Mouse (Mus musculus) neural tube, embryonic 14.5 days (tissue): ENCODE measurements around the gene Mdk. TPM values are rescaled to one million over a fixed set of nuclear protein-coding genes. Genes with fewer than 3 reads are reported as not detected.
A peak's percentile ranks its signal among the peaks of the same experiment; 100 is the strongest.

Source experiments
- ATAC-seq: fragments of 200-750 bp; cut with Nextera tagmentation; 2 replicates; pipeline ENCODE4 v1.8.0; 2017; ENCODE audit warnings: low read depth, mild to moderate bottlenecking, moderate TSS enrichment, moderate library complexity
- H3K27ac ChIP-seq: fragments of 300-500 bp; sonication (generic); 2 replicates; pipeline ENCODE4 v1.5.1; 2014; ENCODE audit warnings: low read depth, mild to moderate bottlenecking, control low read depth, low read length, moderate library complexity, mixed read lengths
- H3K27me3 ChIP-seq: fragments of 300-500 bp; sonication (generic); 2 replicates; pipeline ENCODE4 v1.6.1; 2014; ENCODE audit warnings: low read length; ENCODE audit not compliant: control insufficient read depth, insufficient read depth
- H3K36me3 ChIP-seq: fragments of 300-500 bp; sonication (generic); 2 replicates; pipeline ENCODE4 v1.6.1; 2014; ENCODE audit warnings: low read length, mixed read lengths; ENCODE audit not compliant: control insufficient read depth, insufficient read depth
- H3K4me1 ChIP-seq: fragments of 300-500 bp; sonication (generic); 2 replicates; pipeline ENCODE4 v1.6.1; 2014; ENCODE audit warnings: low read length; ENCODE audit not compliant: control insufficient read depth, insufficient read depth
- H3K4me2 ChIP-seq: fragments of 300-500 bp; sonication (generic); 2 replicates; pipeline ENCODE4 v1.6.1; 2014; ENCODE audit warnings: mild to moderate bottlenecking, low read depth, low read length, control low read depth
- H3K4me3 ChIP-seq: fragments of 300-500 bp; sonication (generic); 2 replicates; pipeline ENCODE4 v1.5.1; 2014; ENCODE audit warnings: low read depth, low read length, control low read depth, mixed read lengths
- H3K9ac ChIP-seq: fragments of 300-500 bp; sonication (generic); replicated peaks from 2 replicates; pipeline ENCODE4 v1.6.1; 2014; ENCODE audit warnings: low read depth, mild to moderate bottlenecking, control low read depth, low read length, mixed read lengths
- H3K9me3 ChIP-seq: fragments of 300-500 bp; sonication (generic); 2 replicates; pipeline ENCODE4 v1.6.1; 2016; ENCODE audit warnings: low read length; ENCODE audit not compliant: control insufficient read depth
- WGBS: fragments of 180-500 bp; shearing (Covaris S2); extraction: QIAGEN DNeasy Blood & Tissue Kit; methylation state at CpG from one replicate; pipeline ENCODE4 v1.1.7; 2014; 5-methylcytosine and 5-hydroxymethylcytosine counted together
- polyA plus RNA-seq: library from polyadenylated mRNA; unstranded; fragments of >200 nt; fragmentation: Nextera tagmentation; extraction: Ambion mirVana; gene quantifications from 2 replicates; pipeline ENCODE4 v1.2.1, GENCODE M21; 2014

Mdk gene
- polyA plus RNA-seq, 1 experiment from 2014 or later: 93.6 TPM

DNA sequence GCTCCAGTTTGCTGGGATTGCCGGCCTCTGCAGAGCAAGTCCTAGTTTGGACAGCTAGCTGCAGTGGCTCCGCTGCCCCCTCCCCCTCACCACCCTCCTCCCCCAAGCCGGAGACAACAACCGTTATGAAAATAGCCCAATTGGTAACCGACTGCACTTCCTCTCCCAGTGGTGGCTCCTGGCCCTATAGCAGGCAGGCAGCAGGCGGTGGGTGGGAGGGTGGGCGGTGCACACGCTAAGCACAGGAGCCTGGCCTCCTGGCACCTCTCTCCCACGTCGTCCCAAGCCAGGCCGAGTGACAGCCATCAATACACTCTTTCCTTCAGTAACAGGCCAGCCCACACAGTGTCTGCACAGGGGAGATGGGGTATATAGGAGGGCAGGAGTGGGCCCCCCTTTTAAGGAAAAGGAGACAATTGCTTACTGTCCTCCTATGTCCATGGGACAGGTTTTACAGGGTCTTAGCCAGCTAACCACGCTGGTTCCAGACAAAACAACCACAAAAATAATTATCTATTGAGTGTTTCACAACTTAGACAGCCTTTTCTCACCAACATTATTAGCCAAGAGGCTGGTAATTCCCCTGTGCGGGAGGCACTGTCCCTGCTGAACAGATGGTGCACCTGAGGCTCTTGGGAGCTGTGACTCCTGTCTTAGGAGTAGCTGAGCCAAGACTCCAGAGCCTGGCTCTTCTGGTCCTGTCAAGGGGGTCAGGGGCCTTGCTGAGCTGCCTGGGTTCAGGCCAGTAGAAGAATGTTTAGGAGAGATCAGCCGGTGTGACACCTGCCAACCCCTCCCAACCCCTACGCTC, 18.4 kb upstream of the Mdk start:
- Histone ChIP-seq H3K9ac (0 out of 2 replicates have a peak overlapping the region, but pooled peaks have one; percentile 32), H3K9me3 (no peaks in the 10 kb centered on the region), H3K27me3 (no peaks in the 10 kb centered on the region), H3K4me2 (peak overlapping the region; percentile 30; the same call in 1 of the 2 replicates), H3K4me3 (no peak overlapping the region), H3K36me3 (no peaks in the 10 kb centered on the region), H3K27ac (peak overlapping the region; percentile 69; the same call in 1 of the 2 replicates), H3K4me1 (peaks cover 25% of the 10 kb centered on the region)
- WGBS: 14% methylated on average over 14 of the region's 15 CpGs
- peak; percentile 50; the same call in 1 of the 2 replicates for ATAC-seq

DNA sequence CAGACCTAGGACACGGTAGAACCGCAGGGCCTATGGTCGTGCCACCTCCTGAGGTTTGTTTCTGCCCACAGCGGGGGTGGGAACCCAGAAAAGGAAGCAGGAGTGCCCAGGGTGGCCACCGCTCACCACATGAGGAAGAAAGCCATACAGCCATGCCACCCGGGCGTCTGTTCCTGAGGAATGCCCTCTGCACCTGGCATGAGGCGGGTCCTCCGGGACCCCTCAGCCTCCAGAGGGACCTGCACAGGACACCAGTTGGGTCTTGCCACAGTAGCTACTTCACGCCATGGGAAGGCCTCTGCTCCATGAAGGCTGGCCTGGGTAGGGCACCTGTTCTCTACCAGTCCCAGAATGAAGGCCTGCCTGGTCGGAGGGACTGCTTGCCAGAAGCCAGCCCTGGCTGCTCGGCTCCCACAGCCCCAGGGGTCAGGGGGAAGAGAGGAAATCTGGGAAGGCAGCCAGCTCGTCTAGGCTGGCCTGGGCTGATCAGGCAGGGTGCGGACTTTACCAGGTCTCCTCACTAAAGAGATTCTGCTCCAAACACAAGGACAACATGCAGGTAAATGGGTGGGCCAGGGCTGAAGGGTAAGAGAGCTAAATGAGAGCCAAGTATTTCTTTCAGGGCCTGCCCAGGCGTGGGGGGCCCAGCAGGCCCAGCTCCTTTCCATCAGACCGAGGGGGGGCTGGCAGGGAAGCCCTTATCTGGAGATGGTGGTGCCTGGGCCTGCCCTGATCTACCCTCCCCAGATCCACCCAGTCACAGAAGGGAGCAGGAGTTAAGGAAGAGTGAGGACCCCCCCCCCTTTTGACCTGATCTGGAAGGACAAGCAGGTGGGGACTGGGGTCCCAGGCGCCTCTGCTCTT, 17.5 kb upstream of the Mdk start:
- H3K4me1 ChIP-seq: peaks cover 25% of the 10 kb centered on the region
- peak overlapping the region; percentile 32; the same call in 1 of the 2 replicates for H3K9ac ChIP-seq

DNA sequence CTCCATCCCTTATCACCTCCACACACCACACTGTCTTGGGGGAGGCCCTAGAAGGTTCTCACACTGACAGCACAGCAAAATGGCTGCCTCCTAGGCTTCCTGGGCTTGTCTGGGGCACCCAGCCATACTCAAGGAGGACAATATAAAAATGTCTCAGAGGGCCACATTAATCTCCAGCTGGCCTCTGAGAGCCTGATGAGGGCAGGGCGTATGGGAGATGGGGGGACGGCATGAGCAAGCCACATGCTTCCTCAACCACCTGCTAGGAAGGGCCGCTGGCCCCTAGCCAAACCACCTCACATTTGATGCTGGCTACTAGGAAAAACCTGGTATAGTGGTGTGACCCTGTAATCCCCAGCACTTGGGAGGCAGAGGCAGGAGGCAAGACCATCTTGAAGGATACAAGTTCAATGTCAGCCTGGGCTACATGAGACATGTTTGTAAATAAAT, 16.7 kb upstream of the Mdk start:
- Histone ChIP-seq H3K27ac (no peak overlapping the region), H3K27me3 (no peaks in the 10 kb centered on the region), H3K36me3 (no peaks in the 10 kb centered on the region), H3K4me3 (no peak overlapping the region), H3K4me1 (peaks cover 25% of the 10 kb centered on the region), H3K9me3 (no peaks in the 10 kb centered on the region), H3K4me2 (no peak overlapping the region), H3K9ac (no peak overlapping the region)
- 56% methylated on average over 3 of the region's 3 CpGs for WGBS
- no peak for ATAC-seq

More for the DNA sequence above, 17.5 kb upstream of the Mdk start:
- Histone ChIP-seq H3K27me3 (no peaks in the 10 kb centered on the region), H3K27ac (peak overlapping the region; percentile 69), H3K4me2 (peak overlapping the region; percentile 30; the same call in 1 of the 2 replicates), H3K36me3 (no peaks in the 10 kb centered on the region), H3K9me3 (no peaks in the 10 kb centered on the region), H3K4me3 (no peak overlapping the region)
- ATAC-seq: peak; percentile 25; the same call in 1 of the 2 replicates
- 67% methylated on average over 16 of the region's 17 CpGs for WGBS

GRCm38 (mm10) chr2:91948151-91948509, 16.0 kb upstream of the Mdk start:
- Histone ChIP-seq H3K4me1 (peaks cover 25% of the 10 kb centered on the region), H3K4me2 (no peak overlapping the region), H3K4me3 (no peak overlapping the region), H3K27me3 (no peaks in the 10 kb centered on the region), H3K9me3 (no peaks in the 10 kb centered on the region), H3K9ac (no peak overlapping the region), H3K36me3 (no peaks in the 10 kb centered on the region), H3K27ac (no peak overlapping the region)
- no peak for ATAC-seq
- 86% methylated on average over 6 of the region's 6 CpGs for WGBS

- peaks cover 25% of the 10 kb centered on the region for H3K4me1 ChIP-seq
- no peak overlapping the region for H3K4me3 ChIP-seq
- H3K36me3 ChIP-seq: no peaks in the 10 kb centered on the region
- H3K9me3 ChIP-seq: no peaks in the 10 kb centered on the region
- H3K4me2 ChIP-seq: no peak overlapping the region
- H3K27me3 ChIP-seq: no peaks in the 10 kb centered on the region
- 0 out of 2 replicates have a peak overlapping the region, but pooled peaks have one; percentile 22 for H3K27ac ChIP-seq
- no peak for ATAC-seq
- 0 out of 2 replicates have a peak overlapping the region, but pooled peaks have one; percentile 16 for H3K9ac ChIP-seq
- 53% methylated on average over 11 of the region's 11 CpGs for WGBS
These were observed 15.5 kb upstream of the Mdk start for GRCm38 (mm10) chr2:91947397-91948150.

DNA sequence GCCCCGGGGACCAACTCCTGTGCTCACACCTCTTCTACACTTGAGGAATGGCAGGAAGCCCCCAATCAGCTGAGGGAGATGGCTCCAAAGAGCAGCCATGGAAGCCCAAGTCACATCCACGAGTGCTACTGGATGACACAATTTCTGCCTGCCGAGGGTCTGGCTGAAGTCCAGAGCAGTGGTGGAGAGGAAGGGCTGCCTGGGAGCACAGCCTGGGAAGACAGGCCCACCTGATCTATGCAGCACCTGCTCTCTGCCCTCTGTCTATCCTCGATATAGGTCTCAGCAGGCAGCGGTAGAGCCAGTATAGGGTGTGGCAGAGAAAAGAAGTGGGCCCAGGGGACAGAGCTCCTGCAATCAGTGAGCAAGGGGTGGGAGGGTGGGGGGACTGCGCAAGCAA, 14.7 kb upstream of the Mdk start:
- H3K4me1 ChIP-seq: peaks cover 25% of the 10 kb centered on the region
- no peak for ATAC-seq
- WGBS: 54% methylated on average over 6 of the region's 6 CpGs
- H3K27ac ChIP-seq: no peak overlapping the region
- no peak overlapping the region for H3K4me2 ChIP-seq
- no peaks in the 10 kb centered on the region for H3K27me3 ChIP-seq
- H3K9me3 ChIP-seq: no peaks in the 10 kb centered on the region
- no peaks in the 10 kb centered on the region for H3K36me3 ChIP-seq
- H3K4me3 ChIP-seq: no peak overlapping the region
- no peak overlapping the region; the same call in 1 of the 2 replicates for H3K9ac ChIP-seq

DNA sequence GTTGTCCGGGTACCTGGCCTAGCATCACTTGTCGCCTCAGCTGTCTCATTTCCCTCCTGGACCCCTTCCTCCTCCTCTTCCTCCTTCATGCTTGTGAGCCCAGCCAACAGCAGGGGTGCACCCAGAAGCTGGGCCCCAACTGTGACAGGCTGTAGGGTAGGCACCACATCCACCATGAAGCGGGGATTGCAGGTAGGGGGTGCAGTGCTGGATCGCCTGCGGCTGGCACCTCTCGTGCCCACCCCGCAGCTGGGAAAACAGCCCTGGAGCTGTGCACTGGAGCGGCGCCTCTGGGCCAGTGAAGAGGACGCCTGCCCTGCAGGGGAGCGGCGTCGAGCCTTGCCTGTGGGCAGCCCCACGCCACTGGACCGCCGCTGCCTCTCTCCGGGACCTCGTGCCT, 13.4 kb upstream of the Mdk start, which contains the start of gene Gm9821:
TSS of gene Gm9821 (plus strand) at position 221 of the 400 bp plus-strand sequence.
- no peak within 1 kb of the TSS for H3K4me3 ChIP-seq
- no peaks in the 10 kb centered on the region for H3K36me3 ChIP-seq
- H3K4me2 ChIP-seq: no peak within 1 kb of the TSS
- peaks cover 21% of the 10 kb centered on the region for H3K4me1 ChIP-seq
- H3K27ac ChIP-seq: no peak within 1 kb of the TSS
- no peak within 1 kb of the TSS for H3K9ac ChIP-seq
- ATAC-seq: no peak
- 86% methylated on average over 16 of the region's 18 CpGs for WGBS
- H3K9me3 ChIP-seq: no peaks in the 10 kb centered on the region
- H3K27me3 ChIP-seq: no peaks in the 10 kb centered on the region

GRCm38 (mm10) chr2:91944170-91944950, 12.3 kb upstream of the Mdk start:
- no peak overlapping the region for H3K9ac ChIP-seq
- WGBS: 51% methylated on average over 13 of the region's 13 CpGs

More at GRCm38 (mm10) chr2:91944170-91944950, 12.3 kb upstream of the Mdk start:
- ATAC-seq: peak; percentile 83
- Histone ChIP-seq H3K36me3 (peaks cover 4% of the 10 kb centered on the region; the same call in 1 of the 2 replicates), H3K4me3 (no peak overlapping the region), H3K4me2 (no peak overlapping the region), H3K27me3 (no peaks in the 10 kb centered on the region), H3K27ac (no peak overlapping the region), H3K9me3 (no peaks in the 10 kb centered on the region), H3K4me1 (peaks cover 10% of the 10 kb centered on the region)
